Mouse (Mus musculus) forebrain, postnatal 0 days (tissue): ENCODE measurements at regions not wholly inside any gene's neighbourhood (a gene's known extent, or its start where the extent isn't known, plus 50 kb on each side); places are given as distances from the start of the nearest gene placed in this dataset.
A peak's percentile ranks its signal among the peaks of the same experiment; 100 is the strongest.

Source experiments
- ATAC-seq: fragments of 200-750 bp; cut with Nextera tagmentation; 2 replicates; pipeline ENCODE4 v1.8.0; 2017; ENCODE audit warnings: mild to moderate bottlenecking, moderate library complexity
- DNase-seq: peaks from one replicate; pipeline ENCODE4 v3.0.0-alpha.2; 2015
- H3K27ac ChIP-seq: fragments of 300-500 bp; sonication (generic); 2 replicates; pipeline ENCODE4 v1.5.1; 2014; ENCODE audit warnings: low read depth, mild to moderate bottlenecking, antibody characterized with exemption, low read length, moderate library complexity, mixed read lengths
- H3K27me3 ChIP-seq: fragments of 300-500 bp; sonication (generic); 2 replicates; pipeline ENCODE4 v1.6.1; 2014; ENCODE audit warnings: mild to moderate bottlenecking, low read length, mixed read lengths; ENCODE audit not compliant: insufficient read depth
- H3K36me3 ChIP-seq: fragments of 300-500 bp; sonication (generic); 2 replicates; pipeline ENCODE4 v1.6.1; 2014; ENCODE audit warnings: mild to moderate bottlenecking, moderate library complexity; ENCODE audit not compliant: insufficient read depth
- H3K4me1 ChIP-seq: fragments of 300-500 bp; sonication (generic); 2 replicates; pipeline ENCODE4 v1.6.1; 2014; ENCODE audit warnings: antibody characterized with exemption; ENCODE audit not compliant: insufficient read depth
- H3K4me2 ChIP-seq: fragments of 300-500 bp; sonication (generic); 2 replicates; pipeline ENCODE4 v1.6.1; 2014; ENCODE audit warnings: low read depth, mild to moderate bottlenecking, moderate library complexity
- H3K4me3 ChIP-seq: fragments of 300-500 bp; sonication (generic); 2 replicates; pipeline ENCODE4 v1.5.1; 2014; ENCODE audit warnings: low read depth, low read length, mixed read lengths
- H3K9ac ChIP-seq: fragments of 300-500 bp; sonication (generic); 2 replicates; pipeline ENCODE4 v1.6.1; 2014; ENCODE audit warnings: mild to moderate bottlenecking
- H3K9me3 ChIP-seq: fragments of 300-500 bp; sonication (generic); 2 replicates; pipeline ENCODE4 v1.6.1; 2016; ENCODE audit warnings: low read length
- CTCF ChIP-seq: sonication (generic); IDR thresholded peaks from 2 replicates; pipeline ENCODE4 v1.5.1; 2016; ENCODE audit warnings: antibody characterized with exemption, control low read depth, low read depth
- WGBS: fragments of 180-500 bp; shearing (Covaris S2); extraction: QIAGEN DNeasy Blood & Tissue Kit; methylation state at CpG from one replicate; pipeline ENCODE4 v1.1.7; 2014; 5-methylcytosine and 5-hydroxymethylcytosine counted together

GRCm38 (mm10) chr7:95354991-95355390 lies 816.1 kb upstream of the Tenm4 start:
- no peak overlapping the region for H3K27ac ChIP-seq
- no peaks in the 10 kb centered on the region for H3K9me3 ChIP-seq
- DNase-seq (no peak), ATAC-seq (peak; percentile 54)
- H3K4me3 ChIP-seq = no peak overlapping the region
- H3K4me1 ChIP-seq = 0 out of 2 replicates have a peak, but pooled peaks cover 3% of the 10 kb centered on the region
- no peak overlapping the region for H3K9ac ChIP-seq
- H3K36me3 ChIP-seq = no peaks in the 10 kb centered on the region
- WGBS = 76% methylated on average over 2 of the region's 2 CpGs
- H3K4me2 ChIP-seq = no peak overlapping the region
- peak; percentile 43 for TF ChIP-seq CTCF
- H3K27me3 ChIP-seq = no peaks in the 10 kb centered on the region

GRCm38 (mm10) chr7:95358732-95359131 lies 812.3 kb upstream of the Tenm4 start:
- DNase-seq (no peak), ATAC-seq (no peak)
- Histone ChIP-seq H3K4me3 (no peak overlapping the region), H3K27ac (no peak overlapping the region), H3K36me3 (no peaks in the 10 kb centered on the region), H3K4me1 (no peaks in the 10 kb centered on the region), H3K4me2 (no peak overlapping the region), H3K9me3 (no peaks in the 10 kb centered on the region), H3K9ac (no peak overlapping the region), H3K27me3 (no peaks in the 10 kb centered on the region)
- 20% methylated on average over 4 of the region's 4 CpGs for WGBS
- TF ChIP-seq CTCF = no peak

GRCm38 (mm10) chr7:95359154-95359553 lies 811.9 kb upstream of the Tenm4 start:
- H3K36me3 ChIP-seq = no peaks in the 10 kb centered on the region
- H3K4me3 ChIP-seq = no peak overlapping the region
- no peak overlapping the region for H3K9ac ChIP-seq
- no peak for ATAC-seq
- H3K9me3 ChIP-seq = no peaks in the 10 kb centered on the region
- no peak overlapping the region for H3K4me2 ChIP-seq
- H3K4me1 ChIP-seq = no peaks in the 10 kb centered on the region
- WGBS = 84% methylated on average over 6 of the region's 6 CpGs
- no peak overlapping the region for H3K27ac ChIP-seq
- no peak for DNase-seq
- no peaks in the 10 kb centered on the region for H3K27me3 ChIP-seq
- TF ChIP-seq CTCF = no peak
